Mouse (Mus musculus) heart, embryonic 14.5 days (tissue): ENCODE measurements around the gene Dlgap4. TPM values are rescaled to one million over a fixed set of nuclear protein-coding genes. Genes with fewer than 3 reads are reported as not detected.

Experiments
- ATAC-seq: fragments of 200-750 bp; cut with Nextera tagmentation; 2 replicates; pipeline ENCODE4 v1.8.0; 2017; ENCODE audit warnings: low read depth, moderate TSS enrichment; ENCODE audit not compliant: insufficient number of reproducible peaks, insufficient read depth, low FRiP score
- H3K27ac ChIP-seq, 2 experiments: fragments of 200-500 bp in 1 of 2; fragments of 300-500 bp in 1 of 2; sonication (generic) in 1 of 2; replicated peaks in 1 of 2; 2 replicates each; pipeline ENCODE4 v1.5.1; 2012 to 2014; ENCODE audit warnings: low read depth in 2 of 2, low read length in 2 of 2, control low read depth in 1 of 2, mild to moderate bottlenecking in 1 of 2, mixed read lengths in 1 of 2; ENCODE audit not compliant: control insufficient read depth in 1 of 2, insufficient read depth in 1 of 2
- H3K27me3 ChIP-seq: fragments of 300-500 bp; sonication (generic); 2 replicates; pipeline ENCODE4 v1.6.1; 2014; ENCODE audit warnings: mild to moderate bottlenecking, low read length, control low read depth; ENCODE audit not compliant: control insufficient read depth, insufficient read depth
- H3K36me3 ChIP-seq: fragments of 300-500 bp; sonication (generic); 2 replicates; pipeline ENCODE4 v1.6.1; 2014; ENCODE audit warnings: mild to moderate bottlenecking, control low read depth, low read length, mixed read lengths; ENCODE audit not compliant: control insufficient read depth, insufficient read depth
- H3K4me1 ChIP-seq, 2 experiments: fragments of 200-500 bp in 1 of 2; fragments of 300-500 bp in 1 of 2; sonication (generic) in 1 of 2; 2 replicates each; pipeline ENCODE4 v1.6.1; 2012 to 2014; ENCODE audit warnings: low read length in 2 of 2, control low read depth in 1 of 2, mixed read lengths in 1 of 2; ENCODE audit not compliant: control insufficient read depth in 2 of 2, insufficient read depth in 2 of 2
- H3K4me2 ChIP-seq: fragments of 300-500 bp; sonication (generic); 2 replicates; pipeline ENCODE4 v1.6.1; 2014; ENCODE audit warnings: mild to moderate bottlenecking, low read length
- H3K4me3 ChIP-seq, 2 experiments: fragments of 200-500 bp in 1 of 2; fragments of 300-500 bp in 1 of 2; sonication (generic) in 1 of 2; 2 replicates each; pipeline ENCODE4 v1.5.1; 2012 to 2014; ENCODE audit warnings: low read length in 2 of 2, mild to moderate bottlenecking in 2 of 2, control low read depth in 1 of 2, low read depth in 1 of 2, moderate library complexity in 1 of 2; ENCODE audit not compliant: control insufficient read depth in 1 of 2, insufficient read depth in 1 of 2
- H3K9ac ChIP-seq: fragments of 300-500 bp; sonication (generic); 2 replicates; pipeline ENCODE4 v1.6.1; 2014; ENCODE audit warnings: mild to moderate bottlenecking, low read length
- H3K9me3 ChIP-seq: fragments of 300-500 bp; sonication (generic); 2 replicates; pipeline ENCODE4 v1.6.1; 2016; ENCODE audit warnings: low read length, control low read depth; ENCODE audit not compliant: control insufficient read depth
- WGBS: fragments of 180-500 bp; shearing (Covaris S2); extraction: QIAGEN DNeasy Blood & Tissue Kit; methylation state at CpG from one replicate; pipeline ENCODE4 v1.1.7; 2014; 5-methylcytosine and 5-hydroxymethylcytosine counted together
- polyA plus RNA-seq: library from polyadenylated mRNA; unstranded; fragments of >200 nt; fragmentation: Nextera tagmentation; extraction: Ambion mirVana; gene quantifications from 2 replicates; pipeline ENCODE4 v1.2.1, GENCODE M21; 2014

The Dlgap4 gene
- polyA plus RNA-seq, 1 experiment from 2014 or later: 57.6 TPM

DNA sequence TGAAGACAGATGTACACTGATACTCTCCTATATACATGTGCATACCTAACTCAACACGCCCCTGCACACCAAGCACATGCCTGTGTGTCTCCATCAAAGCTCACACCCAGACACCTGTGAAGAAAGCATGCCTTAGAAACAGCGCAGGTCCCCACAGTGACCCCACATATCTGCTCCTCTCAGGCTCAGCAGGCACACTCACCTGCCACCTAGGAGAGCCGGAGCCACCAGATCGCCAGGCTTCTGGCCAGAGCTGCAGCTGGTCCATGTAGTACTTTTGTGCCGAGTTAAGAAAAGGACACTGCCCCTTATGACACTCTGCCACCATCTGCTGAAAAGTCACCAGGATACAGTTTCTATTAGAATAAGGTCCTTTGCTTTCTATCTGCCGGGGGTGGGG lies 103.2 kb downstream of the Dlgap4 start:
- 68% methylated on average over 6 of the region's 6 CpGs for WGBS
- no peak for ATAC-seq
- Histone ChIP-seq H3K4me2 (peak overlapping the region; percentile 62), H3K4me1 (peaks cover 29 to 36% of the 10 kb centered on the region in 2 experiments), H3K27me3 (no peaks in the 10 kb centered on the region), H3K4me3 (no peak overlapping the region), H3K9ac (no peak overlapping the region; the same call in 1 of the 2 replicates), H3K36me3 (no peaks in the 10 kb centered on the region; the same call in 1 of the 2 replicates), H3K9me3 (no peaks in the 10 kb centered on the region), H3K27ac (no peak overlapping the region)

- 9% methylated on average over 17 of the region's 17 CpGs for WGBS
- H3K27me3 ChIP-seq: no peaks in the 10 kb centered on the region
- peak overlapping the region; percentile 91 to 92 for H3K27ac ChIP-seq
- no peak for ATAC-seq
- H3K4me3 ChIP-seq: peak overlapping the region; percentile 26 to 36; a peak in 3 of 4 replicates
- H3K4me2 ChIP-seq: peak overlapping the region; percentile 62
- H3K9ac ChIP-seq: peak overlapping the region; percentile 53
- no peaks in the 10 kb centered on the region for H3K9me3 ChIP-seq
- no peaks in the 10 kb centered on the region; the same call in 1 of the 2 replicates for H3K36me3 ChIP-seq
- peaks cover 29 to 42% of the 10 kb centered on the region in 2 experiments for H3K4me1 ChIP-seq
These were observed 104.1 kb downstream of the Dlgap4 start for GRCm38 (mm10) chr2:156717320-156718281.

DNA sequence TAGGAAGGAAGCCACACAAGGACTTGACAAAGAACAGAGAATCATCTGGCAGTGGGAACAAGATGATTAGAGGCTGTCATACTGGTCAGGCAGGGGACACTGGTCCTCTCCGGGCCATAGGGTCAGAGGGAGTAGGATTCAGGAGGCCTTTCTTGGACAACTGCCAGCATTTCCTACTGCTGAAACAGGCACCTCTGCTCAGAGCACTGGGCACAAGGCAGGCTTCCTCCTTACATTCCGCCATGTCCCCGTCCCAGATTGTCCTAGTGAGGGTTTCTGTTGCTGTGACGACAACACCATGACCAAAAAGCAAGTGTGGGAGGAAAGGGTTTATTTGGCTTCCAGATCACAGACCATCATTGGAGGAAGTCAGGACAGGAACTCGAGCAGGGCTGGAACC lies 105.3 kb downstream of the Dlgap4 start:
- Histone ChIP-seq H3K9ac (no peak overlapping the region), H3K36me3 (no peaks in the 10 kb centered on the region; the same call in 1 of the 2 replicates), H3K9me3 (no peaks in the 10 kb centered on the region), H3K4me2 (no peak overlapping the region), H3K4me1 (peaks cover 33 to 47% of the 10 kb centered on the region in 2 experiments), H3K27me3 (no peaks in the 10 kb centered on the region), H3K4me3 (no peak overlapping the region), H3K27ac (peak overlapping the region; percentile 91 to 92)
- ATAC-seq: peak; percentile 1; the same call in 1 of the 2 replicates
- 33% methylated on average over 5 of the region's 5 CpGs for WGBS

DNA sequence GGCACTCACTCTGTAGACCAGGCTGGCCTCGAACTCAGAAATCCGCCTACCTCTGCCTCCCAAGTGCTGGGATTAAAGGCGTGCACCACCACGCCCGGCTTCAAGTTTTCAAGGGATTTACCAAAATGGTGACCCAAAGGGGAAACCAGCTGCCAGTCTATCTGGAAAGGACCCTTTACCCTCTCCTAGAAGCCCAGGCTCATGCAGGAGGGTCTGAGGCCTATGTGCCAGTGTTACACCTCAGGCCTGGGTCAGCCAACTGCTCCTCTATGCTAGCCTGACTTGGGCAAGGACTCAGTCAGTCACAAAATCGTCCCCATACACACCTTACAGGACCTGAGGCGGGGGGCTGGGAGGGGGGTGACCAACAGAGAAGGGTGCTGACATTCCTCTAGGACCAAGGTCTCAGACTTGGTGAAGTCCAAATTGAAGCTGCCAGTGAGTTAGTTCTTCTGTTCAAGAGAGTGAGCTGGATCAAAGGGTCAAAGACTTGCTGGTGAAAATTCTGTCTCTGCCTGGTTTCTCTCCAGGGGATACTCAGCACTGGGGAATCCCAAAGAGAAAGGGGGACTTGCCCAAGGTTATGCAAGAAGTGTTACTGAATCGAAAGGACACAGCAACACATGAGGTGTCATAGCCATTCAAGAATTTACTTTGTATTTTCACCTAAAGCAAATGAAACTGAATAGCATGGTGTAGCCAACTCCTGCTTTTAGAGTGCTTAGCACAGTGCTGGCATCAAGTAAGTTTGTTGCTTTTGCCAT lies 106.2 kb downstream of the Dlgap4 start:
- Histone ChIP-seq H3K27me3 (no peaks in the 10 kb centered on the region), H3K27ac (peak overlapping the region; percentile 80 to 92), H3K4me2 (peak overlapping the region; percentile 80), H3K4me3 (peak overlapping the region; percentile 77 to 98), H3K4me1 (peaks cover 34 to 55% of the 10 kb centered on the region in 2 experiments), H3K9ac (peak overlapping the region; percentile 96), H3K36me3 (no peaks in the 10 kb centered on the region; the same call in 1 of the 2 replicates), H3K9me3 (no peaks in the 10 kb centered on the region)
- WGBS: 84% methylated on average over 8 of the region's 8 CpGs
- ATAC-seq: no peak

DNA sequence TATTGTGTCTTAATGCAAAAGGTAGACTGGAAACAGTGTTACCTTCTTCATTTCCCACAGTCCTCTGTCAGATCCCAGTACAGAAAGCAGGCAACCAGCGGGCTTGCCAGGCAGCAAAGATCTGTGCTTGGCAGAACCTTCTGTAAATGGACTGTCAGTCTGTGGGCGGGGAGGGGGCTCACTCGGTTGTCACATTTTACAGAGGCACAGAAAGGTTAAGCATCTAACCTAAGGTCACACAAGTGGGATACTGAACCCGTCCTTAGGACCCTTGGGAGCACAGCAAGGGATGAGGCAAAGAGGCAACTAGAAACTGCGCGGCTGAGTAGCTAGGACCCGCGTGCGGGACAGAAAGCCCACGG lies 106.8 kb downstream of the Dlgap4 start:
- Histone ChIP-seq H3K27ac (peak overlapping the region; percentile 80 to 92), H3K4me3 (peak overlapping the region; percentile 77 to 98), H3K36me3 (no peaks in the 10 kb centered on the region; the same call in 1 of the 2 replicates), H3K4me2 (peak overlapping the region; percentile 80), H3K9me3 (no peaks in the 10 kb centered on the region), H3K9ac (peak overlapping the region; percentile 96), H3K27me3 (no peaks in the 10 kb centered on the region), H3K4me1 (peaks cover 39 to 61% of the 10 kb centered on the region in 2 experiments)
- no peak for ATAC-seq
- under 1% methylated on average over 10 of the region's 10 CpGs for WGBS

DNA sequence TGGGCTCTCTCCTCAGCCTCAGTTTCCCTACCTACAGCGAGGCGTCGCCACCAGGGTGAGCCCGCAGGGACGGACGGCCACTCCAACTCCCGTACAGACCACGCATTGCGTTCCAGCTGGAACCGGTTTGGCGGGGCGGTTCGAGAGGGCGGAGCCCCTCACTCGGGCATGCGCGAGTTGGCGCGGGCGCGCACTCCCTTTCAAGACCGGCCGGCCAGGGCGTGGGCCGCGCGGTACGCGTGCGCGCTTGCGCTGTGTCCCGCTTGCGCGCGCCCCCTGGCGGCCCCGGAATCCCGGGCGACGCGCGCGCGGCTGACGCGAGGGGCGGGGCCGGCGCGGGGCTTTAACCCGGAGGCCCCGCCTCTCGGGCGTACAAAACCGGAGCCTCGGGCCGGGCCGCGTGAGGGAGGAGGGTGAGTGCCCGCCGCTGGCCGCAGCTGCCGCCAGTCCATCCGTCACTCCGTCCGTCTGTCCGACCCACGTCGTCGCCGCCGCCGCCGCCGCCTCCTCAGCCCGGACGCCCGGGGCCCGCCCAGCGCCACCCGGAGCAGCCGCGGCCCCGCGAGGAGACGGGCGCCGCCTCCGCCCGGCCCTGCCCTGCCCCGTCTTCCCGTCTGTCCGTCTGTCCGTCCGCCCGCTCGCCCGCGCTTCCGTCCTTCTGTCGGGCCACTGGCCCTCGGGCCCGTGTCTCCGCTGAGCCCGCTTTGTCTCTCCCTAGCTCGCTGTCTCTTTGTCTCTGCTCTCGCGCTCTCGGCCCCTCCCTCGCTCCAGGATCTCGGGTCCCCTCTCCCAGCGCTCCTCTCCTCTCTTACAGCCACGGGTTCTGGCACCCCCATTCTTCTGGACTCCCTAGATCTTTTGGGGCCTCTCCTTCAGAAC lies 107.4 kb downstream of the Dlgap4 start:
- Histone ChIP-seq H3K27ac (peak overlapping the region; percentile 82 to 92), H3K9ac (peak overlapping the region; percentile 96), H3K4me1 (peaks cover 45 to 67% of the 10 kb centered on the region in 2 experiments), H3K4me3 (peak overlapping the region; percentile 77 to 98), H3K4me2 (peak overlapping the region; percentile 80), H3K27me3 (no peaks in the 10 kb centered on the region), H3K36me3 (no peaks in the 10 kb centered on the region), H3K9me3 (no peaks in the 10 kb centered on the region)
- WGBS: under 1% methylated on average over 110 of the region's 114 CpGs
- ATAC-seq: peak; percentile 86
